Mouse (Mus musculus) liver, embryonic 13.5 days (tissue): ENCODE data around the gene Hbb-y. TPM values are rescaled to one million over a fixed set of nuclear protein-coding genes. Genes with fewer than 3 reads are reported as not detected.
A peak's percentile ranks its signal among the peaks of the same experiment; 100 is the strongest.
"Not testable (repeated sequence)": the region's sequence is repeated elsewhere in the genome, so short reads cannot be mapped to it uniquely, and the experiment has no call there.

Experiments used
- ATAC-seq: fragments of 200-750 bp; cut with Nextera tagmentation; 2 replicates; pipeline ENCODE4 v1.8.0; 2017; ENCODE audit warnings: low read depth, mild to moderate bottlenecking, moderate number of reproducible peaks, moderate library complexity
- DNase-seq: peaks from one replicate; pipeline ENCODE4 v3.0.0; 2022
- H3K27ac ChIP-seq: fragments of 300-500 bp; sonication (generic); 2 replicates; pipeline ENCODE4 v1.5.1; 2015; ENCODE audit warnings: moderate library complexity, mild to moderate bottlenecking, inconsistent platforms
- H3K27me3 ChIP-seq: fragments of 300-500 bp; sonication (generic); 2 replicates; pipeline ENCODE4 v1.6.1; 2015; ENCODE audit warnings: mild to moderate bottlenecking, inconsistent platforms
- H3K36me3 ChIP-seq: fragments of 300-500 bp; sonication (generic); 2 replicates; pipeline ENCODE4 v1.6.1; 2015; ENCODE audit warnings: mild to moderate bottlenecking, inconsistent platforms
- H3K4me1 ChIP-seq: fragments of 300-500 bp; sonication (generic); replicated peaks from 2 replicates; pipeline ENCODE4 v1.6.1; 2015; ENCODE audit warnings: inconsistent platforms
- H3K4me2 ChIP-seq: fragments of 300-500 bp; sonication (generic); 2 replicates; pipeline ENCODE4 v1.6.1; 2015; ENCODE audit warnings: inconsistent platforms, mild to moderate bottlenecking, moderate library complexity
- H3K4me3 ChIP-seq: fragments of 300-500 bp; sonication (generic); replicated peaks from 2 replicates; pipeline ENCODE4 v1.5.1; 2015; ENCODE audit warnings: mild to moderate bottlenecking, inconsistent platforms
- H3K9ac ChIP-seq: fragments of 300-500 bp; sonication (generic); 2 replicates; pipeline ENCODE4 v1.6.1; 2015; ENCODE audit warnings: mild to moderate bottlenecking, inconsistent platforms
- H3K9me3 ChIP-seq: fragments of 300-500 bp; sonication (generic); replicated peaks from 2 replicates; pipeline ENCODE4 v1.6.1; 2016; ENCODE audit warnings: inconsistent platforms
- WGBS: fragments of 180-500 bp; shearing (Covaris S2); methylation state at CpG from one replicate; pipeline ENCODE4 v1.1.7; 2015; ENCODE audit not compliant: insufficient replicate concordance; 5-methylcytosine and 5-hydroxymethylcytosine counted together
- polyA plus RNA-seq: library from polyadenylated mRNA; unstranded; fragments of >200 nt; fragmentation: Nextera tagmentation; extraction: Ambion mirVana; gene quantifications from 2 replicates; pipeline ENCODE4 v1.2.1, GENCODE M21; 2015

Gene Hbb-y
- polyA plus RNA-seq, 1 experiment from 2014 or later: 4,306 TPM

GRCm38 (mm10) chr7:103844525-103845325 is 8.3 kb downstream of the Hbb-y start:
- ATAC-seq (peak; percentile 84), DNase-seq (peak; percentile 52)
- WGBS: 29% methylated on average over 2 of the region's 2 CpGs
- peak overlapping the region; percentile 45 for H3K9ac ChIP-seq
- H3K4me3 ChIP-seq: no peak overlapping the region
- H3K27ac ChIP-seq: peak overlapping the region; percentile 84
- no peaks in the 10 kb centered on the region for H3K36me3 ChIP-seq
- H3K27me3 ChIP-seq: no peaks in the 10 kb centered on the region
- H3K9me3 ChIP-seq: no peaks in the 10 kb centered on the region
- peak overlapping the region; percentile 27 for H3K4me2 ChIP-seq
- H3K4me1 ChIP-seq: peaks cover 67% of the 10 kb centered on the region

- no peak for ATAC-seq
These were observed 10.0 kb downstream of the Hbb-y start, which contains the start of gene Hbb-bh1 for GRCm38 (mm10) chr7:103843034-103843433. TSS of gene Hbb-bh1 (minus strand) at chr7:103843164.

GRCm38 (mm10) chr7:103840268-103840667 is 12.7 kb downstream of the Hbb-y start, which contains the start of gene Hbb-bh2:
TSS of gene Hbb-bh2 (minus strand) at chr7:103840520.
- DNase-seq: no peak
- H3K9ac ChIP-seq: peak within 1 kb of the TSS; percentile 49

More at GRCm38 (mm10) chr7:103843034-103843433, 10.0 kb downstream of the Hbb-y start, which contains the start of gene Hbb-bh1:
- Histone ChIP-seq H3K4me1 (peaks cover 52% of the 10 kb centered on the region), H3K4me3 (no peak within 1 kb of the TSS), H3K27ac (peak within 1 kb of the TSS; percentile 76), H3K4me2 (peak within 1 kb of the TSS; percentile 6; the same call in 1 of the 2 replicates), H3K9me3 (no peaks in the 10 kb centered on the region), H3K27me3 (no peaks in the 10 kb centered on the region), H3K36me3 (no peaks in the 10 kb centered on the region), H3K9ac (peak within 1 kb of the TSS; percentile 59)
- WGBS: 55% methylated on average over 2 of the region's 2 CpGs
- no peak for DNase-seq

GRCm38 (mm10) chr7:103827808-103828207 is 25.2 kb downstream of the Hbb-y start, which contains the start of gene Hbb-bs:
TSS of gene Hbb-bs (minus strand) at chr7:103828096.
- Histone ChIP-seq H3K36me3 (no peaks in the 10 kb centered on the region), H3K4me2 (peak within 1 kb of the TSS; percentile 47), H3K9ac (peak within 1 kb of the TSS; percentile 74), H3K9me3 (no peaks in the 10 kb centered on the region), H3K27ac (peak within 1 kb of the TSS; percentile 97), H3K4me1 (peaks cover 37% of the 10 kb centered on the region), H3K27me3 (no peaks in the 10 kb centered on the region), H3K4me3 (peak within 1 kb of the TSS; percentile 55)
- ATAC-seq (peak; percentile 87), DNase-seq (no peak)
- WGBS: 38% methylated on average over 4 of the region's 4 CpGs

More at GRCm38 (mm10) chr7:103840268-103840667, 12.7 kb downstream of the Hbb-y start, which contains the start of gene Hbb-bh2:
- H3K4me1 ChIP-seq: peaks cover 49% of the 10 kb centered on the region
- H3K27ac ChIP-seq: peak within 1 kb of the TSS; percentile 79
- no peaks in the 10 kb centered on the region for H3K36me3 ChIP-seq
- ATAC-seq: peak; percentile 21; the same call in 1 of the 2 replicates
- no peaks in the 10 kb centered on the region for H3K27me3 ChIP-seq
- no peak within 1 kb of the TSS for H3K4me2 ChIP-seq
- no peaks in the 10 kb centered on the region for H3K9me3 ChIP-seq
- no peak within 1 kb of the TSS for H3K4me3 ChIP-seq
- WGBS: 69% methylated on average over 3 of the region's 3 CpGs

GRCm38 (mm10) chr7:103827139-103827538 is 25.9 kb downstream of the Hbb-y start:
- not testable (repeated sequence) for H3K36me3 ChIP-seq, H3K27ac ChIP-seq, ATAC-seq

GRCm38 (mm10) chr7:103826255-103826887 is 26.6 kb downstream of the Hbb-y start:
- H3K4me1 ChIP-seq: peaks cover 44% of the 10 kb centered on the region
- H3K27me3 ChIP-seq: no peaks in the 10 kb centered on the region
- no peaks in the 10 kb centered on the region for H3K36me3 ChIP-seq
- H3K27ac ChIP-seq: peak overlapping the region; percentile 96
- ATAC-seq: peak; percentile 67
- no peak for DNase-seq
- no peaks in the 10 kb centered on the region for H3K9me3 ChIP-seq
- WGBS: 60% methylated on average over 3 of the region's 3 CpGs
- peak overlapping the region; percentile 72 for H3K9ac ChIP-seq
- peak overlapping the region; percentile 48 for H3K4me2 ChIP-seq
- H3K4me3 ChIP-seq: peak overlapping the region; percentile 55

More at GRCm38 (mm10) chr7:103827139-103827538, 25.9 kb downstream of the Hbb-y start:
- not testable (repeated sequence) for H3K4me3 ChIP-seq, H3K4me2 ChIP-seq, H3K9ac ChIP-seq, DNase-seq, H3K9me3 ChIP-seq, H3K27me3 ChIP-seq
- H3K4me1 ChIP-seq: peaks cover 41% of the 10 kb centered on the region
- WGBS: no CpG with 5 or more reads among the region's 2 CpGs

GRCm38 (mm10) chr7:103825536-103826254 is 27.3 kb downstream of the Hbb-y start:
- Histone ChIP-seq H3K9me3 (no peaks in the 10 kb centered on the region), H3K4me2 (no peak overlapping the region), H3K27me3 (no peaks in the 10 kb centered on the region), H3K27ac (peak overlapping the region; percentile 98), H3K4me1 (peaks cover 41% of the 10 kb centered on the region), H3K36me3 (no peaks in the 10 kb centered on the region), H3K9ac (peak overlapping the region; percentile 29; the same call in 1 of the 2 replicates), H3K4me3 (peak overlapping the region; percentile 43)
- ATAC-seq (peak; percentile 82), DNase-seq (no peak)
- 61% methylated on average over 3 of the region's 3 CpGs for whole genome bisulfite sequencing

GRCm38 (mm10) chr7:103824597-103824996 is 28.4 kb downstream of the Hbb-y start:
- no peak for ATAC-seq
- H3K9ac ChIP-seq: peak overlapping the region; percentile 73
- peak overlapping the region; percentile 43 for H3K4me3 ChIP-seq
- no peaks in the 10 kb centered on the region for H3K27me3 ChIP-seq
- H3K4me1 ChIP-seq: peaks cover 32% of the 10 kb centered on the region
- no peaks in the 10 kb centered on the region for H3K9me3 ChIP-seq
- H3K27ac ChIP-seq: peak overlapping the region; percentile 98
- H3K4me2 ChIP-seq: peak overlapping the region; percentile 64
- 47% methylated on average over 2 of the region's 2 CpGs for WGBS
- H3K36me3 ChIP-seq: no peaks in the 10 kb centered on the region
- no peak for DNase-seq

- not testable (repeated sequence) for H3K9me3 ChIP-seq, H3K27me3 ChIP-seq, ATAC-seq, DNase-seq, H3K36me3 ChIP-seq
- H3K9ac ChIP-seq: peak overlapping the region; percentile 71
- H3K4me2 ChIP-seq: peak overlapping the region; percentile 69
- H3K4me1 ChIP-seq: peaks cover 13% of the 10 kb centered on the region
- peak overlapping the region; percentile 97 for H3K27ac ChIP-seq
- WGBS: 57% methylated on average over 1 of the region's 2 CpGs
- H3K4me3 ChIP-seq: peak overlapping the region; percentile 45
These were observed 37.9 kb downstream of the Hbb-y start for GRCm38 (mm10) chr7:103815085-103815484.

GRCm38 (mm10) chr7:103813766-103814165 is 39.2 kb downstream of the Hbb-y start, which contains the start of gene Hbb-bt:
TSS of gene Hbb-bt (minus strand) at chr7:103813996.
- 42% methylated on average over 3 of the region's 3 CpGs for WGBS

More at GRCm38 (mm10) chr7:103813766-103814165, 39.2 kb downstream of the Hbb-y start, which contains the start of gene Hbb-bt:
- H3K4me3 ChIP-seq: peak within 1 kb of the TSS; percentile 60
- peak; percentile 83 for ATAC-seq
- peaks cover 26% of the 10 kb centered on the region for H3K4me1 ChIP-seq
- no peaks in the 10 kb centered on the region for H3K36me3 ChIP-seq
- H3K9ac ChIP-seq: peak within 1 kb of the TSS; percentile 77
- peak within 1 kb of the TSS; percentile 69 for H3K4me2 ChIP-seq
- no peaks in the 10 kb centered on the region for H3K27me3 ChIP-seq
- DNase-seq: no peak
- no peaks in the 10 kb centered on the region for H3K9me3 ChIP-seq
- peak within 1 kb of the TSS; percentile 97 for H3K27ac ChIP-seq
